ENCODE assay signal across 27 mouse cellular contexts in the genomic region with DNA sequence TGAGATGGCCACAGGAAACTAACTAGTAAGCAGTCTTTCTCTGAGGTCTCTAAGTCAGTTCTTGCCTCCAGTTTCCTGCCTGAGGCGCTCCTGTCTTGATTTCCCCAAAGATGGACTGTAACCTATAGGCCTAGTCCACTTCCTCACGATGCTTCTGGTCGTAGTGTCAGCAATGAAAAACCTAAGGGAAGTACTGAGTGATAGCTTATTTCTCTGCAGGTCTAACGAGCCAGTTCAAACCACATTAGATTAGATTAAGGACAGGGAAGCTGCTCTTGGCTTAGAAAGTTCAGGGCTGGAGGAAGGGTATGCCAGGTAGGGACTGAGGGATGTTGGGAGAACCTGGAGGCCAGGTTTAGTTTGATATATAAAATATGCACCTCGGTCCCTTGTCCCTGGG.
"Had no signal": no experiment of that assay in that cellular context is flagged by ENCODE, and none has a peak within 500 bp of the region (broad histone marks: within the 10 kb centered on the region; RNA-seq: fewer than 3 reads in every experiment).

No protein-coding gene starts in this region.

- ATAC-seq: forebrain, embryonic 13.5 days; forebrain, embryonic 14.5 days; forebrain, embryonic 15.5 days; forebrain, embryonic 16.5 days; forebrain, postnatal 0 days had no signal

- H3K9ac ChIP-seq: embryonic facial prominence, embryonic 12.5 days; embryonic facial prominence, embryonic 13.5 days; embryonic facial prominence, embryonic 15.5 days; forebrain, embryonic 12.5 days; forebrain, embryonic 13.5 days; forebrain, embryonic 15.5 days; forebrain, postnatal 0 days had no signal

- H3K4me2 ChIP-seq: embryonic facial prominence, embryonic 12.5 days; embryonic facial prominence, embryonic 13.5 days; embryonic facial prominence, embryonic 15.5 days; forebrain, embryonic 12.5 days; forebrain, embryonic 13.5 days; forebrain, embryonic 15.5 days had no signal

- H3K27ac ChIP-seq: embryonic facial prominence, embryonic 10.5 days; embryonic facial prominence, embryonic 12.5 days; embryonic facial prominence, embryonic 13.5 days; embryonic facial prominence, embryonic 15.5 days; forebrain, embryonic 10.5 days; forebrain, embryonic 12.5 days; forebrain, embryonic 13.5 days; forebrain, embryonic 15.5 days; gastrocnemius, adult 2 months; heart, adult 2 months had no signal

- DNase-seq: cerebellum, adult 8-10 months; cerebellum, adult 9-10 months; cerebellum, adult 9-11 months; cerebellum, postnatal 10 days; cerebellum, postnatal 14 days; cerebellum, postnatal 25 days; cerebellum, postnatal 36 days; embryo, embryonic 11 days; forebrain, postnatal 0 days; gastrocnemius, adult 2 months; gastrocnemius, postnatal 10 days; gastrocnemius, postnatal 14 days; gastrocnemius, postnatal 25 days; gastrocnemius, postnatal 36 days; heart, adult 18-20 months; heart, adult 2 months had no signal

- H3K4me1 ChIP-seq: embryonic facial prominence, embryonic 10.5 days; embryonic facial prominence, embryonic 12.5 days; embryonic facial prominence, embryonic 13.5 days; embryonic facial prominence, embryonic 15.5 days; forebrain, embryonic 10.5 days; forebrain, embryonic 12.5 days; forebrain, embryonic 13.5 days; forebrain, embryonic 15.5 days had no signal

- H3K9me3 ChIP-seq: embryonic facial prominence, embryonic 10.5 days; embryonic facial prominence, embryonic 12.5 days; embryonic facial prominence, embryonic 13.5 days; embryonic facial prominence, embryonic 15.5 days; forebrain, embryonic 10.5 days; forebrain, embryonic 12.5 days; forebrain, embryonic 13.5 days; forebrain, embryonic 15.5 days had no signal

- H3K4me3 ChIP-seq: embryonic facial prominence, embryonic 10.5 days; embryonic facial prominence, embryonic 12.5 days; embryonic facial prominence, embryonic 13.5 days; embryonic facial prominence, embryonic 15.5 days; erythroblast, embryonic 14.5 days; forebrain, embryonic 10.5 days; forebrain, embryonic 12.5 days; forebrain, embryonic 13.5 days; forebrain, embryonic 15.5 days; gastrocnemius, adult 2 months; heart, adult 2 months had no signal

- H3K27me3 ChIP-seq: embryonic facial prominence, embryonic 12.5 days; embryonic facial prominence, embryonic 13.5 days; embryonic facial prominence, embryonic 15.5 days; forebrain, embryonic 12.5 days; forebrain, embryonic 13.5 days; forebrain, embryonic 15.5 days had no signal
